Mouse (Mus musculus): ENCODE data around the gene Fstl3. TPM values are rescaled to one million over a fixed set of nuclear protein-coding genes. Genes with fewer than 3 reads are reported as not detected.

Gene Fstl3
- total RNA-seq, 4 experiments from 2014 or later, result 2.9 to 5.8 (median 3.6) TPM

GRCm38 (mm10) chr10:79760603-79761143, 16.4 kb upstream of the Fstl3 start:
- DNase-seq (ENCODE audit: low spot score), result no peak

- no peak for DNase-seq (ENCODE audit: low spot score)
Observed at GRCm38 (mm10) chr10:79762875-79763274, 14.2 kb upstream of the Fstl3 start.

- DNase-seq (ENCODE audit: low spot score), result no peak
Observed at GRCm38 (mm10) chr10:79764234-79764633, 12.8 kb upstream of the Fstl3 start.

- DNase-seq (ENCODE audit: low spot score), result no peak
Observed at GRCm38 (mm10) chr10:79765228-79765745, 11.8 kb upstream of the Fstl3 start.

- DNase-seq (ENCODE audit: low spot score), result no peak
Observed at GRCm38 (mm10) chr10:79766001-79766507, 11.0 kb upstream of the Fstl3 start.

- peak; percentile 99 for DNase-seq (ENCODE audit: low spot score)
Observed at GRCm38 (mm10) chr10:79766508-79767325, 10.4 kb upstream of the Fstl3 start, which contains the start of gene Rnf126. Gene Rnf126 (minus strand): TSS chr10:79766952.

- peak; percentile 85 for DNase-seq (ENCODE audit: low spot score)
Observed at GRCm38 (mm10) chr10:79767372-79768244, 9.5 kb upstream of the Fstl3 start.

GRCm38 (mm10) chr10:79768400-79768799, 8.7 kb upstream of the Fstl3 start:
- DNase-seq (ENCODE audit: low spot score), result peak; percentile 72

- DNase-seq (ENCODE audit: low spot score), result no peak
Observed at GRCm38 (mm10) chr10:79769329-79769728, 7.7 kb upstream of the Fstl3 start.

- DNase-seq (ENCODE audit: low spot score), result no peak
Observed at GRCm38 (mm10) chr10:79772320-79772719, 4.8 kb upstream of the Fstl3 start.

GRCm38 (mm10) chr10:79773208-79773607, 3.9 kb upstream of the Fstl3 start:
- DNase-seq (ENCODE audit: low spot score), result no peak

- DNase-seq (ENCODE audit: low spot score), result no peak
Observed at GRCm38 (mm10) chr10:79774486-79775279, 2.4 kb upstream of the Fstl3 start.

GRCm38 (mm10) chr10:79778006-79778405, 934 bp downstream of the Fstl3 start:
- DNase-seq (ENCODE audit: low spot score), result peak; percentile 31

GRCm38 (mm10) chr10:79779193-79779592, 2.1 kb downstream of the Fstl3 start:
- no peak for DNase-seq (ENCODE audit: low spot score)

GRCm38 (mm10) chr10:79779784-79780663, 3.0 kb downstream of the Fstl3 start:
- peak; percentile 88 for DNase-seq (ENCODE audit: low spot score)

- no peak for DNase-seq (ENCODE audit: low spot score)
Observed at GRCm38 (mm10) chr10:79780664-79781015, 3.6 kb downstream of the Fstl3 start.

GRCm38 (mm10) chr10:79781139-79781538, 4.1 kb downstream of the Fstl3 start:
- no peak for DNase-seq (ENCODE audit: low spot score)

GRCm38 (mm10) chr10:79781956-79782355, 4.9 kb downstream of the Fstl3 start:
- no peak for DNase-seq (ENCODE audit: low spot score)

GRCm38 (mm10) chr10:79783050-79783449, 6.0 kb downstream of the Fstl3 start:
- no peak for DNase-seq (ENCODE audit: low spot score)

Measured in heart, adult 8-10 months (tissue).